Mouse (Mus musculus): ENCODE measurements around the gene Gm20498.
"Not testable (repeated sequence)": the region's sequence is repeated elsewhere in the genome, so short reads cannot be mapped to it uniquely, and the experiment has no call there.

Gm20498 gene

DNA sequence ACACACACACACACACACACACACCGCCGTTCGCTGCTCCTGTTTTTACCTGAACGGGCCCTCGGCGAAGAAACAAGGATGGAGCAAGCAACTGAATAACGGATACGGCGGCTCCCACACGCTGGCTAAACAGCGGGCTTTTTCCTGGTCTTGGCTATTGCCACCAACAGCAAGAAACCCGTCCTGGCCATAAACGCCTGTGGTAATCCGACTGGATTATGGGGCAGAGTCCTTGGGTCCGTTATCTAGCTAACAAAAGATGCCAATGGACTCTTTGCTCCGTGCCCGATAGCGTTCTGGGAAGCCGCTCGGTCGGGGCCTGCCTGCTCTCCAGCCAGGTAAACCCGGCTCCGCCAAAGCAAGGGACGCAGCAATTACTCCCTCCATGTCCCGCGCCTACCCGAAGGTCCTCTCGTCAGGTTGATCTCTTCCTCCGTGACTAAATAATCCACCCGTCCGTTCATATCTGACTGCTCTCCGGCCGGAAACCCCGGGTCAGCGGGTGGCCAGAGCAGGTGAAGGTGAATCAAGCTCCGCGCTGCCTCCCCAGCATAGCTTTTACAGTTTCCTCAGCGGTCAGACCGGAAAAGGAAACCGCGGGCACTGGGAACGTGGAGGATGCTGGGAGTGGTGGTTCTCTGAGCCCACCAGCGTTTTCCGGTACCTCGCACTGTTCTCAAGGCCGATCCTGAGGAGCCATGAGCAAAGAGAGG lies at the start of gene Gm20498, which contains the start of gene Synj2bp:
Gene Gm20498 (minus strand): TSS at position 590 of the 713 bp plus-strand sequence.
Gene Synj2bp (minus strand): TSS at position 596 of the 713 bp plus-strand sequence.
- DNase-seq (ENCODE audit: extremely low read depth, insufficient read length, low spot score), result peak; percentile 81

GRCm38 (mm10) chr12:81568374-81568773 lies 35.7 kb upstream of the Gm20498 start, which contains the start of gene Adam21:
Adam21 (minus strand) TSS chr12:81568474.
- no peak for DNase-seq (ENCODE audit: extremely low read depth, insufficient read length, low spot score)

- DNase-seq (ENCODE audit: extremely low read depth, insufficient read length, low spot score), result no peak
Observed at GRCm38 (mm10) chr12:81567931-81568330, 35.2 kb upstream of the Gm20498 start.

GRCm38 (mm10) chr12:81564173-81564572 lies 31.5 kb upstream of the Gm20498 start:
- DNase-seq (ENCODE audit: extremely low read depth, insufficient read length, low spot score), result no peak

- DNase-seq (ENCODE audit: extremely low read depth, insufficient read length, low spot score), result no peak
Observed at GRCm38 (mm10) chr12:81549286-81549685, 16.6 kb upstream of the Gm20498 start.

- DNase-seq (ENCODE audit: extremely low read depth, insufficient read length, low spot score), result no peak
Observed at GRCm38 (mm10) chr12:81547163-81547562, 14.5 kb upstream of the Gm20498 start.

DNA sequence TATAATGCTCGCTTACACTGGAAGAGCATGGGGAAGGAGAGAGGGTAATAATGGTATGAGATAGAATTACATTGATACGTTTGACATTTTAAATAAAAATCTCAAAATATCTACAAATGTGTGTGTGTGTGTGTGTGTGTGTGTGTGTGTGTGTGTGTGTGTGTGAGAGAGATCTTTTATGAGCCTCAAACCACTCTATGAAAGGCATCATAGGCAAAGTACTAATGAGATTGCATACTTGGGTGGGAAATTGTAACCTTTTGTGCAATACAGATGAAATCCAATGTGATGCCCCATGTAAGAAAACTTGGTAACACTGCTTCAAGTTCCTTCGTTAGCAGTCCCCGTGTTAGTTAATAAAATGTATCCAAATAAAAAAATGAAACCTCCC lies 319 bp upstream of the Gm20498 start:
- peak; percentile 6 for DNase-seq (ENCODE audit: extremely low read depth, insufficient read length, low spot score)

DNA sequence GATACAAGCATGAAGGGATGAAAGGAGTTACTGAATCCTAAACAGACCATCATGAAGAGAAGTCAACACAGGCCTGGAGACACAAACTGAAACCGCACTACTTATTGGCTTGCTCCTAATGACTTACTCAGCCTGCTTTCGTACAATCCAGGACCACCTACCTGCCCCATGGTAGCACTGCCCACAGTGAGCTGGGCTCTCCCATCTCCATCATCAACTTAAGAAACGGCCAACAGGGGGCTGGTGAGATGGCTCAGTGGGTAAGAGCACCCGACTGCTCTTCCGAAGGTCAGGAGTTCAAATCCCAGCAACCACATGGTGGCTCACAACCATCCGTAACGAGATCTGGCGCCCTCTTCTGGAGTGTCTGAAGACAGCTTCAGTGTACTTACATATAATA lies 2.1 kb downstream of the Gm20498 start:
- peak; percentile 31 for DNase-seq (ENCODE audit: extremely low read depth, insufficient read length, low spot score)

DNA sequence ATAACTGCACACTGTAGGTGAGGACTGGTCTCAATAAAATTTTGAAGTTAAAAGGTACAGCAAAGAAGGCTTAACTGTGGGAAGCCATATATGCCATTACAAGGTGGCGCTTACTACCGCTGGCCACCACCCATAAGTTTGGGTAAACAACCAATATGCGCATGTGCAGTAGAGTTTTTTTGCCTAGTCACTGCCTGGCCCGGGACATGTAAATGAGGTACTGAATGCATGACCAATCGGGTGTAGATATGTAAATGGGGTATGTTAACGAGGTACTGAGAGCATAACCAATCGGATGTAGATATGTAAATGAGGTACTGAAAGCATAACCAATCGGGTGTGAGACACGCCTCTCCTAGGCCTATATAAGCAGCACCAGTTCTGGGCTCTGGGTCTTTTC lies 35.8 kb downstream of the Gm20498 start:
- DNase-seq (ENCODE audit: extremely low read depth, insufficient read length, low spot score), result not testable (repeated sequence)

DNA sequence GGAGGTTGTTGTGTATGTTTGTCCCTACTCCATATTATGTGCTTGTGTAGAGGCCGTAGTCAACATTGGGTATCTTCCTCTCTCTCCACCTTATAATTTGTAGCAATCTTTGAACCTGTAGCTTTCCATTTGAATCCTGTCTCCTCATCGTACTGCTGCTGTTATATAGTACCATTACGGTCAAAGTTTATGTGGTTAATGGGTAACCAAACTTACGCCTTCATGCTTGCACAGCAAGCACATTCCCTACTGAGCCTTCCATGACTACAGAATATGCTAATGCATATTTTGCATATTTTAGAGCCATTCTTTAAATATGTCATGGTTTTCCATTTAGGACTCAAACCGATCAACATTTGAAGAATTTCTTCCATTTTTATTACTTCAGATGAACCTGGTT lies 42.2 kb downstream of the Gm20498 start:
- no peak for DNase-seq (ENCODE audit: extremely low read depth, insufficient read length, low spot score)

- no peak for DNase-seq (ENCODE audit: extremely low read depth, insufficient read length, low spot score)
Observed at GRCm38 (mm10) chr12:81485311-81485710, 47.4 kb downstream of the Gm20498 start.

DNA sequence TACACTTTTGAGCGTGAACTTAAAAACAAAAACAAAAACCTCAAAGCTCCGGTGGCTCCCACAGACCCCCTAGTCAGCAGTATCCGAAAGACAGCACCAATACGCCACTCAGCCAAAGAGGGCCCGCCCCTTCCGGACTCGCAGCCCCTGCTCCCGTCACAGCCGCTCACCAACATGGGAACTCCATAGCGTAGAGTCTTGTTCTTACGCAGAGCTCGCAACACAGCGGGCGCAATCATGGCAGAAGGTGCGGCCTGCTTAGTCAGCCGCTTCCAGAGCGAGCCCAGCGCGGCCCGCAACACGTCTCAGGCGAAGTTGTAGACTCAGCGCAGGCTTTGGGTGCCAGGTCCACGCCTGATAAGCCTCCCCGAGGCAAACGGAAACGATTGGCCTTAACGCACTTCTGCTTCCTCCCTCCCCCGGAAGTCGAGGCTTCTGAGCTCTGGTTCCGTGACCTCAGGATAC lies 47.9 kb downstream of the Gm20498 start, which contains the start of gene Cox16:
Gene Cox16 (minus strand): TSS at position 401 of the 465 bp plus-strand sequence.
- peak; percentile 79 for DNase-seq (ENCODE audit: extremely low read depth, insufficient read length, low spot score)

- DNase-seq (ENCODE audit: extremely low read depth, insufficient read length, low spot score), result no peak
Observed at GRCm38 (mm10) chr12:81484212-81484611, 48.5 kb downstream of the Gm20498 start.

- DNase-seq (ENCODE audit: extremely low read depth, insufficient read length, low spot score), result peak; percentile 68
Observed at GRCm38 (mm10) chr12:81483656-81484055, 49.0 kb downstream of the Gm20498 start.

GRCm38 (mm10) chr12:81459051-81459450 lies 73.7 kb downstream of the Gm20498 start:
- not testable (repeated sequence) for DNase-seq (ENCODE audit: extremely low read depth, insufficient read length, low spot score)

GRCm38 (mm10) chr12:81438985-81439384 lies 93.7 kb downstream of the Gm20498 start:
- DNase-seq (ENCODE audit: extremely low read depth, insufficient read length, low spot score), result not testable (repeated sequence)

DNA sequence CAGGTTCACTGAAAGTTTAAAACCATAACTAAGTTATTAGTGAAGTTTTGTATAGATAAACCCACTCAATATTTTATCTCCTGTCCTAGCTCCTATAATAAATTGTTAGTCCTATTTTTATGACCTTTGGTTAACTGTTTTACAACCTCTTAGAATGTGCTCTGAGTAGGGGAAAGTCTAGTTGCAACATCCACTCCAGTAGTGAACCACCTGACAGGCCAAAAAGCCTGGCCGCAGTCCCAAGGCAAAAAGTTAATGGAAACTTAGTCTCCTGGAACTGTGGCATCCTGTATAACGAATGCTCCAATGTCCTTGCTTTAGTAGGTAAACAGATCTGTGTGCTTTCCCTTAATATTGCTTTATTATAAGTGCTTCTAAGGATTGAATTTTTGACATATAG lies 97.9 kb downstream of the Gm20498 start:
- not testable (repeated sequence) for DNase-seq (ENCODE audit: extremely low read depth, insufficient read length, low spot score)

GRCm38 (mm10) chr12:81421846-81422245 lies 110.9 kb downstream of the Gm20498 start, which contains the start of gene Adam4:
Adam4 (minus strand) TSS chr12:81421946.
- no peak for DNase-seq (ENCODE audit: extremely low read depth, insufficient read length, low spot score)

DNA sequence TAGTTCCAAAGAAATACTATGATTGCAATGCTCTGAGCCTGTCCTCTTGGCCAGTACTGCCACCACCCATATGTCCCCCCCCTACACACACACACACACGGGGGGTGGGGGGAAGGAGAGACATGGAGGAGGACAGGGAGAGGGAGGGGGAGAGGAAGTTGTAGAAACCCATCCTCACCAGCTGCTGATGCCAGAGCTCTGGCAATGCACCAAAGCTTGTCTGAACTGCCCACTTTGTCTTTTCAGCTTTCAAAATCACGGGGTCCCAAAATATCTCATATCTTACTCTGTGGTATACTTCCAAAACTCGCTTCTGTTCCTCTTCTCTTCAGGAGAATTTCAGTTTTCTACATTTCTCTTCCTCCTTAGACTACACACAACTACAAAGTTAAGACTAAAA lies 119.5 kb downstream of the Gm20498 start:
- DNase-seq (ENCODE audit: extremely low read depth, insufficient read length, low spot score), result no peak

DNA sequence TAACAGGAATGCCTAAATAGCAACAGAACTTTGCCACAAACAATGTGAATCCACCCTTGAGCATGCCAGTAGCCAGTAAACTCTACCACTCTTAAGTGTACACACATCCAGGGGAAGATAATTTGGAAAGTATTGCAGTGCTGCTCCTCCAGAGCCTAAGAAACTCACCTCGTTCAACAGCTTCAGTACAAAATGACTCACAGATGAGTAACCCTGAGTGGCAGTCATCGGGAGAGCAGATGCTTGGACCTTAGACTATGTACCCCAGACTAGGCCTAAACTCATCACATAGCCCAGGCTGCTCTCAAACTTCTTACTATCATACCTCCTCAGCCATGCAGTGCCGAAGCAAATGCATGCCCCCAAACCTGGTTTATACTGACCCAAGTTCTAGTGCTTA lies 123.7 kb downstream of the Gm20498 start:
- DNase-seq (ENCODE audit: extremely low read depth, insufficient read length, low spot score), result peak; percentile 13

DNA sequence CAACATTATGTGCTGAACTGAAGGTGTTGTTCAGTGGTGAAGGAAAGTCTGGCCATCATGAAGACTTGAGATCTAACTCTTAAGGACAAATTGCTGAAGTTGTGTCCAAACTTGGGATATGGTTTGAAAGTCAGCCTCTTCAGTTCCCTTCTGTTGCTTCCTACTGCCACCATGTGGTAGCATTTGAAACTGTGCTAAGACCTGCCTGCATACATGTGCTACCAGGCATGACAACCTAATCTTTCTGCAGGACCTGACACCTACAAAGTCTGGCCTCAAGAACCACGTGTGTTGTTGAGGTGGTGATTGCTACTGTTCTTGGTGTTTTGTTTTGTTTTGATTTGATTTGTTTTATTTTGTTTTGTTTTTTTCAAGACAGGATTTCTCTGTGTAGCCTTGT lies 130.5 kb downstream of the Gm20498 start:
- DNase-seq (ENCODE audit: extremely low read depth, insufficient read length, low spot score), result peak; percentile 6

- DNase-seq (ENCODE audit: extremely low read depth, insufficient read length, low spot score), result not testable (repeated sequence)
Observed at GRCm38 (mm10) chr12:81379364-81379763, 153.3 kb downstream of the Gm20498 start, which contains the start of gene Gm4787. Gm4787 (minus strand) TSS chr12:81379464.
